Mouse (Mus musculus) telencephalon, adult 2 months (tissue): ENCODE results near the gene Gm5105.

Source experiments
- DNase-seq: peaks from one replicate; pipeline ENCODE4 v3.0.0-alpha.2; 2011; ENCODE audit warnings: low read depth, low spot score

Gm5105 gene

DNA sequence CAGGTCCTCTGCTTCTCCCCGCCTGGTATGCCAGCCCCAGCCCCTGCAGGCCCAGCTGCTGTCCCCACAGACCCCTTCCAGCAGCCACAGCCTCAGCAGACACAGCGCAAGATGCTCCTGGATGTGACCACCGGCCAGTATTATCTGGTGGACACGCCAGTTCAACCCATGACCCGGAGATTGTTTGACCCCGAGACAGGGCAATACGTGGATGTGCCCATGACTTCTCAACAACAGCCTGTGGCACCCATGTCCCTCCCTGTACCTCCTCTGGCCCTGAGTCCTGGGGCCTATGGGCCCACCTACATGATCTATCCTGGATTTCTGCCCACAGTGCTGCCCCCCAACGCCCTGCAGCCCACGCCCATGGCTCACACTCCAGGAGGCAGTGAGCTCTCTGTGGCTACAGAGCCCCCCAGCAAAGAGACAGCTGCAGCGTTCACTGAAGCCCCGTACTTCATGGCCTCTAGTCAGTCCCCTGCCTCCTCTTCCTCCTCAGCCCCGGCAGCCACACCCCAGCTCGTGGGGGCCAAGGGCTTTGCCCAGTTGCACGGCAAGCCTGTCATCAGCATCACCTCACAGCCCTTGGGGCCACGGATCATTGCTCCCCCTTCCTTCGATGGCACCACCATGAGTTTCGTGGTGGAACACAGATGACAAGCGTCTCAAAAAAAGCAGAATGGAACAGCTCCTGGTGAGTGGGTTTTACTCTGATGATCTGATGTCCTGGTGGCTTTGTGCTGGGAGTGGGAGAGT, 2.7 kb upstream of the Gm5105 start:
- DNase-seq: no peak

DNA sequence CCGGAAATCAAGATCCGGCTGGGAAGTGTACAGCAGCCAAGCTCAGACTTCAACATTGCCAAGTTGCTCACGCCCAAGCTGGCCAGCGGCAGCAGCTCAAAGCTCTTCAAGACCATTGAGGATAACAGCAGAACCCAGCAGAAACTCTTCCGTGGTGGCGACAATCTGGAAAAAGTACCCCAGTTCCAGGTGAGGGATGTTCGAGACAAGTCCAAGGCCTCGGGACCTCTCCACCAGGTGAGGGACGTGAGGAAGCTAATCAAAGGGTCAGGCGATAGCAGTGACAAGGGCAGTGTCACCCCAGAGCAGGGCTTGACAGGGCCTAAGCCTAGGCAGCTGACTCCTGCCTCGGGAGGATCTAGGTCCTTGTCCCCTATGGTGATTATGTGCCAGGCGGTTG, 915 bp upstream of the Gm5105 start:
- no peak for DNase-seq

GRCm38 (mm10) chr3:138066348-138066856, 786 bp downstream of the Gm5105 start:
- peak; percentile 52 for DNase-seq

GRCm38 (mm10) chr3:138065930-138066329, 1.3 kb downstream of the Gm5105 start:
- DNase-seq: no peak

DNA sequence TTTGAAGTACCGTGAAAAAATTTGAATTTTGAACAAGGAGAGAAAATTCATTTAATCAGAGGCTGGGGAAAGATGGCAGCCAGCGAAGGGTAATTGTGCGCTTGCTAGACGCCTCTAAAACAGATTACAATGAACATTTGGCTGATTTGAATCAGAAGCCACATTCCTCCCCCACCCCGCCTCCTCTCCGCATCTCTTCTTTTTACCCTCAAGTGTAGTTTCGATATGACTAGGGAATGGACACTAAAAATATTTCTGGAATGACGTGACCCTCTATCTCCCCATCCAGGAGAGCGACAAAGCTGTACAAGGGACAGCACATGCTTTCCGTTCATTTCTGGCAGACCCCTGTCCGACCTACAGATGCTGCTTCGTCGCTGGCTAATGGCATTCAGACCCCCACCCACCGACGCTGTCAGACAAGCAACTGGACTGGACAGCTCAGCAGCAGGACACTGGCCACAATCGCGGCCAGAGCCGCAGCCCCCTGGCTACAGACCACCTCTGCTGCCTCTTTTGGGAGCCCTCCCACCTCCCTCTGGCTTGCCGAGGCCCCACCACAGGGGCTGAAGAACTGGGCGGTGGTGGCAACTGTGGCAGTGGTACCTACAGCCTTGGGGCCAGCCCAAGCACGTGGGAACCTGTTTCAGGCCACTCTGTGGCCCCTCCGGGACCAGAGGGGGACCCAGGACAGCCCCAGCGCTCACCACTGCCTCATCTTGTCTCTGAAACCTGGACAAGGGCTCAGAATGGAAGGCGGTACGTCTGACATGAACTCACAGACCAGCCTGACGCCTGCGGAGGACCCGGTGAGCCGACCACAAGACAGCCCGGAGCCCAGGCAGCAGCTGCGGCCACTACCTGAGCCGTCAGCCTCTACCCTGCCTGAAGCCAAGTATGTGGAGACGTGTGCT, 2.2 kb downstream of the Gm5105 start, which contains the start of gene 1110002E22Rik:
Gene 1110002E22Rik, plus strand, starts transcription at position 321 of the 914 bp plus-strand sequence.
- peak; percentile 73 for DNase-seq

- DNase-seq: no peak
Observed at GRCm38 (mm10) chr3:138063731-138064329, 3.4 kb downstream of the Gm5105 start.

GRCm38 (mm10) chr3:138062673-138063072, 4.5 kb downstream of the Gm5105 start:
- no peak for DNase-seq

DNA sequence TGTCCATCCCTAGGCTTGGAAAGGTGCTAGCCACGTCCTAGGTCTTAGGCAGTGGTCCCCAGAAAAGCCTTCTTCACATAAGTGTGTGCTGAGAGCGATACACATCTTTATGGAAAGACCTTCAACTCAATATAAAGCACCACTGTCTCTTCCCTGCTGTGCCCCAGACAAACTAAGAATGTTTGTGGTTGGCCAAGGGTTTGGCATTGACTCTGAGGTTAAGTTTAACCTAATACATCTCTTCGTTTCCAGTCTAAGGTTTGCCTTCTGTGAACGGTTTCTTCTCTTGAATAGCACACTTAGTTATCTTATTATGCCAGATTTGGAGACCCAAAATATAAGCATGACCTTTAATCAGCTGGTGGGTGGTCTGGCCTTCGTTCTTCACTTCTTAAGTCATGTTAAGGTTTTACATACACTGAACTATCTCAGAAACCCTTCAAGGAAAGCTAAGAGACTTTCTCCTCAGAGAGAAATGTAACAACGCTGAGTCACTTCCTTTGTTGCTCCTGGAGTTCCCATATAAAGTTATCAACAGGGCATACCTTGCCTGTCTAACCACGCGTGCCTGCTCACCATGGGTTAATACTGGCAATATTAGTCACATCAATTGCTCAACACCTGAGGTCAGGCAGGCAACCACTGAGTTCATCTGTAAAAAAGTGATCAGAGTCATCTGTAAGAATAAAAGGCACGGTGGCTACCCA, 5.8 kb downstream of the Gm5105 start:
- DNase-seq: no peak

- DNase-seq: no peak
Observed at GRCm38 (mm10) chr3:138060429-138060828, 6.8 kb downstream of the Gm5105 start.

DNA sequence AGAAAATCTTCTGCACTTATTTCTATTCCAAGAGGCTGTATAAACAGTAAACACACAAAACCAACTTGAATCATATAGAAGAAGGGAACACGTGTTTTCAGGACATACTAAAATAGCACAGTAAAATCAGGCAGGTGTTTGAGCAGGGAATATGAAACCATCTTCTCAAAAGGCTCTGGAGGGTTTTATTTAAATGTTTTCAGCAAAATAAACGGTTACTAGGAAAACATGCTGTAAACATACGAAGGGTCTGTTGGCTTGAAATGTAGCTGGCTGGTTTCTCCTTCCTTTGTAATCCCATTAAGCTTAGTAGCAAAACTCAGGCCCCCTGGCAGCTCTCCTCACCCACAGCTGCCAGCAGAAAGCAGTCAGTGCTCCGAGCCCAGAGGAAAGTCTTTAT, 9.0 kb downstream of the Gm5105 start:
- DNase-seq: no peak

DNA sequence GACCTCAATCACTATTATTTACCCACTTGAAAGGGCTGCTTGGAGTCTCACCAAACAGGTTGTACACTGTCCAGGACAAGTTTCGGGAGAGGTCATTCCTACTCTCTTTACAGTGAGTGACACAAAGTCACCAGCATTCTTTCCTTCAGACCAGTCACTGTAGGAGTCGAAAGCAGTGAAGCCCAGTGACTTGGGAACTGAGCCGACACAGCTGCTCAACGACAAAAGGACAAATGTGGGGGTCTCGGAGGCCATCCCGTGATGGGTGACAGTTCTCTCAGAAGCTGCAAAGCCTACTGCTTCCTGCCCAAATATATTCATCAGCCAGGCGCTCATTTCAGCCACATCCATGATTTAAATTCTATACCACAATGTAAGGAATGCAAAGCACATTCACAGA, 10.2 kb downstream of the Gm5105 start:
- DNase-seq: no peak

- no peak for DNase-seq
Observed at GRCm38 (mm10) chr3:138053969-138054368, 13.2 kb downstream of the Gm5105 start.

DNA sequence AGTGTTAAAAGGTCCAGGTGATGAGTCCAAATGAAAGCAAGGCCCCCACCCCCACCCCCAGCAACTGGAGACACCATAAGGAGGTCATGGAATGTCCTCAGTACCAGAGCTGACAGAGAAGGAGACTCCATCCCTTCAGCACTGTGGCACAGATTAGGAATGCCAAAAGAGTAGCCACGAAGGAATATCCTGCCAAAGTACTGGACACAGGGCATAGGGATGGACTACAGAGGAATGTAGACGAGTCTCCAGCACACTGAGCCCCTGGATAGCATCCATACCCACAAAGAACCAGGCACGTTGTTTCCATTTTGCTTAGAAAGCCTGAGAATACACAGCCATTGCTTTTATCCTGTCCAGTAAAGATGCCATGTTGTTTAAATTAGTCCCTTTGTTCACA, 15.8 kb downstream of the Gm5105 start:
- DNase-seq: no peak

DNA sequence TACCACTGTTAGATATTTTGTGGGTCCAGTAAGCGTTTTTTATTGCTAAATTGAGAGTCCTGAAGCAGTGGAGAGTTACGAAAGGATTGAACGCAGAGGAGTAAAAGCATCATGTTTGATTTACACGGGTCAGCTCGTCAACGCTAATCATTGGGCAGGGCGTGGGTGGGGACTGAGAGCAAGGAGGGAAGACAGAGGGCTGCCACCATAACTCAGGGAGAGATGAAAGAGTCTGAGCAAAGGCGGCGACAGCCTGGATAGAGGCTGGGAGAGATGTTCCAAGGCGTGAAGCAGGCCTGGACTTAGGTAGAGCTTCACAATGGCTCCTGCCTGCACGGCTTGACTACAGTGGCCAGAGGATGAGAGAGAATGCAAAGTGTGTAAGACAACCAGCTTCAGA, 16.4 kb downstream of the Gm5105 start:
- DNase-seq: no peak

GRCm38 (mm10) chr3:138049555-138049954, 17.6 kb downstream of the Gm5105 start:
- DNase-seq: no peak

- DNase-seq: no peak
Observed at GRCm38 (mm10) chr3:138043316-138043715, 23.9 kb downstream of the Gm5105 start.

- no peak for DNase-seq
Observed at GRCm38 (mm10) chr3:138041591-138042301, 25.4 kb downstream of the Gm5105 start.

DNA sequence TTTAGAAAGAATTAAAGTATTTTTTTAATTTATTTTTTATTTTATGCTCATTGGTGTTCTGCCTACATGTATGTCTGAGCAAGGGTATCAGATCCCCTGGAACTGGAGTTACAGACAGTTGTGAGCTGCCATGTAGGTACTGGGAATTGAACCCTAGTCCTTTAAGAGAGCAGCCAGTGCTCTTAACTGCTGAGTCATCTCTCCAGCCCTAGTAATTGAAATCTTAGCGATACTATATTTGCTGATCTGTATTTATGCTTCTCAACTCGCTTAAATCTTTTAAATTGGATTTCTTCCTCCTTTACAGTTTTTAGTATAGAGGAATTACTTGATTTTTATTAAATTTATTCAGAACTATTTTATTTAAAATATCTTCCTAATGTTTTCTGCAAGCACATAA, 26.2 kb downstream of the Gm5105 start:
- no peak for DNase-seq

GRCm38 (mm10) chr3:138033986-138034385, 33.2 kb downstream of the Gm5105 start:
- no peak for DNase-seq

DNA sequence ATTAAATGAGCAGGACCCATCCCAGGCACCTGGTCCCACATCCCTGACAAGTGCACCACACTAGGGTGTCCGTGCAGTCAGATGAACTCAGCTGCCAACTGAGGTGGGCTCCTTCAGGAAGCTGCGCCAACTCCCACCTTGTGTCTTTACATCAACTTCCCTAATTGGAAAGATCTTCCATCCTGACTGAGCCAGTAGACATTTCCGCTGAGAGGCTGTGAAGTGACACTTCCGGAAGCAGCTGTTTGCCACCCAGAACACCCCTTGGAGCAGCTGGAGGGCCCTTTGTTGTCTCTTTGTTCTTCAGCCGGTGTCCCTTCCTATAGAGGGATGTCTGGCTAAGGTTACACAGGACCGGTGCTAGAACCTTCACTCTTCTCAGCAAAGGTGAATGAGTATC, 36.6 kb downstream of the Gm5105 start:
- DNase-seq: no peak

GRCm38 (mm10) chr3:138029351-138029750, 37.8 kb downstream of the Gm5105 start:
- no peak for DNase-seq
